Mouse (Mus musculus): ENCODE measurements at regions not wholly inside any gene's neighbourhood (a gene's known extent, or its start where the extent isn't known, plus 50 kb on each side); places are given as distances from the start of the nearest gene placed in this dataset.

DNA sequence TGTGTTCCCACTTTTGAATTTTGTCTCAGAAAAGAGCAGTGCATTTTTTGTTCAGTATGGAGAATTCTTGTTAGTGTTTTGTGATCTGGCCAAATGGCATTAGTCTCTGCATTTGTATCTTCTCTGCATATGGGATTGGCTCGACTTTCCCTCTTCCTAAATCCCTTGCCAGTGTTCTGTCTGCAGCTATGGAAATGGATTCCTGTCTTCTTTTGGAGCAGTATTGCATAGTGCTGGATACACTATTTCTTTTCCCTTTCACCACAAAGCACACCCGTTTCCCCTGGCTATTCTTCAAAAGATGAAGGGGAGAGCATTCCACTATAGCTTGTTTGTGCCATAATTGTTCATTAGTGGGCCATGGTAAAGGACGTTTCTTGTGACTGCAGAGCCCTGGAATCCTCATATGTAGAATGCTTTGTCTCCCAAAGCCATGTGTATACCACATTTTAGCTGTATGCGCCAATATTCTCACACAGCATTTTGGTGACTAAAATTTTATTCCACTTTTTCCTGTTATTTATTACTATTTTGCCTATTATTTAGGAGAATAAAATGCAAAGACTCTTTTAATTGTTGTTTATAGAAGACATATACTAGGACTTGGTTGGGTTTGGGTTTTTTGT is 197.8 kb downstream of the Hs3st1 start:
- TF ChIP-seq ZNF384 (IDR thresholded peaks at IDR 0.05; ENCODE audit: low read depth, low read length) (no peak), EP300 (IDR thresholded peaks at IDR 0.05; ENCODE audit: low read depth in 1 of 2, low read length in 2 of 2) (no peak), MAFK (IDR thresholded peaks at IDR 0.05; ENCODE audit: borderline replicate concordance, low read depth, low read length) (no peak), UBTF (IDR thresholded peaks at IDR 0.05; ENCODE audit: borderline replicate concordance, insufficient read depth, low read depth, low read length) (no peak)
